Mouse (Mus musculus) forebrain, embryonic 10.5 days (tissue): ENCODE results near the gene Rps25. TPM values are rescaled to one million over a fixed set of nuclear protein-coding genes. Genes with fewer than 3 reads are reported as not detected.
"Not testable (repeated sequence)": the region's sequence is repeated elsewhere in the genome, so short reads cannot be mapped to it uniquely, and the experiment has no call there.

Source experiments
- DNase-seq: peaks from one replicate; pipeline ENCODE4 v3.0.0-alpha.2; 2017; ENCODE audit warnings: low spot score; ENCODE audit errors: extremely low spot score
- H3K27ac ChIP-seq: fragments of 300-500 bp; sonication (generic); 2 replicates; pipeline ENCODE4 v1.5.1; 2016; ENCODE audit warnings: mild to moderate bottlenecking
- H3K27me3 ChIP-seq: fragments of 300-500 bp; sonication (generic); 2 replicates; pipeline ENCODE4 v1.6.1; 2016; ENCODE audit warnings: mild to moderate bottlenecking; ENCODE audit not compliant: poor library complexity, severe bottlenecking
- H3K36me3 ChIP-seq: fragments of 300-500 bp; sonication (generic); replicated peaks from 2 replicates; pipeline ENCODE4 v1.6.1; 2016; ENCODE audit warnings: mild to moderate bottlenecking, moderate library complexity
- H3K4me1 ChIP-seq: fragments of 300-500 bp; sonication (generic); 2 replicates; pipeline ENCODE4 v1.6.1; 2016
- H3K4me3 ChIP-seq: fragments of 300-500 bp; sonication (generic); 2 replicates; pipeline ENCODE4 v1.5.1; 2016; ENCODE audit warnings: mild to moderate bottlenecking, moderate library complexity
- H3K9me3 ChIP-seq: fragments of 300-500 bp; sonication (generic); 2 replicates; pipeline ENCODE4 v1.6.1; 2016; ENCODE audit warnings: mild to moderate bottlenecking, moderate library complexity
- WGBS: fragments of 180-500 bp; shearing (Covaris S2); methylation state at CpG from one replicate; pipeline ENCODE4 v1.1.7; 2016; 5-methylcytosine and 5-hydroxymethylcytosine counted together
- microRNA-seq: library from miRNA; unstranded; fragments of <30 nt; microRNA quantifications from one replicate; pipeline ENCODE4, GENCODE M21; 2017
- polyA plus RNA-seq: library from polyadenylated mRNA; unstranded; fragments of >200 nt; fragmentation: Nextera tagmentation; extraction: Ambion mirVana; gene quantifications from 2 replicates; pipeline ENCODE4 v1.2.1, GENCODE M21; 2016

Gene Rps25
- polyA plus RNA-seq, 1 experiment from 2014 or later, result 2,069 TPM

DNA sequence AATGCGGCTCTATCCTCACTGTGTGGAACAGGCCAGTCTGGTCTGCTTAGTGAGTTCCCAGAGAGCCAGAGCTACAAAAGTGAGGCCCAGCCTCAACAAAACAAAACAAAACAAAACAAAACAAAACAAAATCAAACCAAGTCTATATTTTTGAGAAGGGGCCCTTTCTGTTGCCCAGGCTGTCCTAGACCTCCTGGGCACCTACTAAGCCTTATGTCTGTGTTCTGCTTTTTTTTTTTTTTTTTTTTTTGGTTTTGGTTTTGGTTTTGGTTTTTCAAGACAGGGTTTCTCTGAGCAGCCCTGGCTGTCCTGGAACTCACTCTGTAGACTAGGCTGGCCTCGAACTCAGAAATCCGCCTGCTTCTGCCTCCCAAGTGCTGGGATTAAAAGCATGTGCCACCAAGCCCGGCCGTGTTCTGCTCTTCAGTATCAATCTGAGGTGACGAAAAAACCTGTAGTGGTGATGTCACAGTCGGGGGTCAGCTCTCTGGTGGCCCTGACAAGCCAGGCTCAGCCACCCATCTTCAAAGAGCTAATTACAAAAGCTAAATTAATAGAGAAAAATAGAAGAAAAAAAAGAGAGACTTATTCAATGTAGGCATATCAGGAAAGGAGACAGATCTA is 37.6 kb downstream of the Rps25 start:
- not testable (repeated sequence) for H3K27me3 ChIP-seq
- 89% methylated on average over 7 of the region's 7 CpGs for WGBS

DNA sequence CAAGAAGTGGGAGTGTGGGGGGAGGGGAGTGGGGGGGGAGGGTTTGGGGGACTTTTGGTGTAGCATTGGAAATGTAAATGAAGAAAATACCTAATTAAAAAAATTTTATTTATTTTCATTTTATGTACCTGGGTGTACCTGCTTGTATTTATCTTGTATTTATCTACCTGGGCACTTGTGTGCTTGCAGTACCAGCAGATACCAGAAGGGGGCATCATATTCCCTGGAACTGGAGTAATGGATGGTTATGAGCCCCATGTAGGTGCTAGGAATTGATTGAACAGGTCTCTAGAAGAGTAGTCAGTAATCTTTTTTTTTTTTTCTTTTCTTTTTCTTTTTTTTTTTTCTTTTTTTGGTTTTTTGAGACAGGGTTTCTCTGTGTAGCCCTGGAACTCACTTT is 43.4 kb downstream of the Rps25 start:
- H3K27ac ChIP-seq, result no peak overlapping the region
- no peaks in the 10 kb centered on the region for H3K36me3 ChIP-seq
- no peak overlapping the region for H3K4me3 ChIP-seq
- peaks cover 20% of the 10 kb centered on the region for H3K4me1 ChIP-seq
- no peaks in the 10 kb centered on the region for H3K9me3 ChIP-seq
- DNase-seq, result no peak
- peaks cover 32% of the 10 kb centered on the region for H3K27me3 ChIP-seq

More for the DNA sequence above, 37.6 kb downstream of the Rps25 start:
- not testable (repeated sequence) for DNase-seq, H3K36me3 ChIP-seq, H3K4me3 ChIP-seq, H3K4me1 ChIP-seq, H3K27ac ChIP-seq, H3K9me3 ChIP-seq

DNA sequence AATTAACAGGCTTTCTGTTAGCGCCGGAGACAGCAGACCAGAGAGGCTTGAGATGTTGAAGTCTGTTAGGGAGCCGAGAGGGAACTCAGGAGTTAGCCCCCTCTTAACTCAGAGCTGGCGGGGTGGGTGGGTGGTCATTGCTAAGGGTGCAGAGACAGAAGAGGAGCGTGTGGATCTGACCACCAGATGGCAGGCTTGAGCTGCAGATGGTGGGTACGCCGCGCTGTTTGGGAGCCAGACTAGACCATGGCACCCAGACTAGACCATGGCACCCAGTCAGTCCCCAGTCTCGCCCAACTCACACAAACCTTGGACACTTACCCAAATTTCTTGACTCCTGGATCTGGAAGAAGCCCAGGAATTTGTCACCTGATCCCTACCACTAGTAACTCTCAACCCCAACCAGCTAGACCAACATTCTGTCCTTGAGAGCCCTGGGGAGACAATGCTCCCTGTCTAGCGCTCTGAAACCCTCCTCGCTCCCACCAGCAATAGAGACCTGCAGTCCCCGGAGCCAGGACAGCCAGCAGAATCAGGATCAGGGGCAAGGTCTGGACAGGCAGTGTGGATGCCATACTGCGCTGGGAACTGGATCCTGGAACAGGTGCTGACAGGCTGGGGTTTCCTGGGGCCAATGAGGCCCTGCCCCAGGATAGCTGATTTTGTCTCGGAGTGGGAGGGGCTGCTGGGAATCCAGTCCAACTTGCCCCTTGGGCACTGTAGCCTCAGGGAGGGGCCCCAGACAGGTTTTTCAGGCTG is 47.4 kb downstream of the Rps25 start:
- no peaks in the 10 kb centered on the region for H3K36me3 ChIP-seq
- H3K4me3 ChIP-seq, result no peak overlapping the region
- H3K4me1 ChIP-seq, result peaks cover 42% of the 10 kb centered on the region
- no peaks in the 10 kb centered on the region for H3K9me3 ChIP-seq
- peak; percentile 82 for DNase-seq
- peak overlapping the region; percentile 49; the same call in 1 of the 2 replicates for H3K27ac ChIP-seq
- peaks cover 51% of the 10 kb centered on the region for H3K27me3 ChIP-seq
- 11% methylated on average over 14 of the region's 14 CpGs for WGBS

DNA sequence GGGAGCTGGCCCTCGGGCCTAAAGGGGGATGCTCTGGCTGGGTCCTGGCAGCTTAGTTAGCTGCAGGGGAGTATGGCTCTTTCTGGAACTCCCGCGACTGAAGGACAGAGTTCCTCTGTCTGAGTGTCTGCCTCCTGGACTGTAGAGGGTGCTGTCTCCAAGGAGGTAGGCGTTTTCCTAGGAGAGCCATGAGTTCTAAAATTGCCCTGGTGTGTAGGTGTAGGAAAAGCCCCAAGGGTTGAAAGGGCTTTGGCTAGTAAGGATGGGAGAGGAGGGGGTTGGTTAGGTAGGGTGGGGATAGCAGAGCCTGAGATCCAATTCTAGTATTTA is 47.9 kb downstream of the Rps25 start, which contains the start of gene Upk2:
Gene Upk2, minus strand, starts transcription at position 86 of the 330 bp plus-strand sequence.
- DNase-seq, result peak; percentile 20
- peak within 1 kb of the TSS; percentile 49; the same call in 1 of the 2 replicates for H3K27ac ChIP-seq
- H3K9me3 ChIP-seq, result no peaks in the 10 kb centered on the region
- 12% methylated on average over 4 of the region's 4 CpGs for WGBS
- H3K36me3 ChIP-seq, result no peaks in the 10 kb centered on the region
- peaks cover 42% of the 10 kb centered on the region for H3K4me1 ChIP-seq
- no peak within 1 kb of the TSS for H3K4me3 ChIP-seq
- peaks cover 51% of the 10 kb centered on the region for H3K27me3 ChIP-seq

DNA sequence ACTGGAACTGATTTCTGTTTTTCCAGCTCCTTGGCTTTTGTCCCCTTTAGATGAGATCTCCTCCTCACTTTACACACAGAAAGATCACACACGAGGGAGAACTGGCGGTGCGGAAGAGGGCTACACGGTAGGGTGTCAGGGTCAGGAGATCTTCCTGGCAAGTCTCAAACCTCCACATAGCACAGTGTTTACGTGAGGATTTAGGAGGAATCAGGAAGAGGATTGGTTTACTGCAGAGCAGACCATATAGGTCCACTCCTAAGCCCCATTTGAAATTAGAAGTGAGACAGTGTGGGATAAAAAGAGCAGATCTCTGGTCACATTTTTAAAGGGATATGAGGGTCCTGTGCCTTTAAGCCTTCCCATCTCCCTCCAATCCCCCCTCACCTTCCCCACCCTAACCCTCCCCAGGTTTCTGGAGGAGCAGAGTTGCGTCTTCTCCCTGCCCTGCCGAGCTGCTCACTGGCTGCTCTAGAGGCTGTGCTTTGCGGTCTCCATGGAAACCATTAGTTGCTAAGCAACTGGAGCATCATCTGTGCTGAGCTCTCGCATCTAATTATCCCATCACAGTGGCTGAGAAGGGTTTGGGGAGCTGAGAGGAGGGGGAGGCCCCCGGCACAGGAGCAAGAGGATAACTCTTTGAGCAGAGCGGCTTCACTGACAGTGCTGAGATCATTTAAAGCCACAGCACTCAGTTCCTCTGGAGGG is 50.2 kb downstream of the Rps25 start:
- 4% methylated on average over 11 of the region's 11 CpGs for WGBS
- H3K4me1 ChIP-seq, result peaks cover 42% of the 10 kb centered on the region
- peak overlapping the region; percentile 22; the same call in 1 of the 2 replicates for H3K4me3 ChIP-seq
- H3K27me3 ChIP-seq, result peaks cover 51% of the 10 kb centered on the region
- peak; percentile 87 for DNase-seq
- peak overlapping the region; percentile 81 for H3K27ac ChIP-seq
- H3K9me3 ChIP-seq, result no peaks in the 10 kb centered on the region
- no peaks in the 10 kb centered on the region for H3K36me3 ChIP-seq

Small RNA genes lying within 50 kb of the gene (microRNA-seq; reads per million reads assigned to microRNA genes)
- gene Mir7085, result not detected

Other genes starting within 250 kb of the Rps25 start
- 21.3 and 23.8 TPM in 2 replicates for gene Cbl, start 173.1 kb upstream of the Rps25 start, polyA plus RNA-seq
- gene Ccdc153, start 166.5 kb upstream of the Rps25 start, polyA plus RNA-seq, result not detected in 2 replicates
- gene Pdzd3, start 155.7 kb upstream of the Rps25 start, polyA plus RNA-seq, result 0.06 TPM in 1 of 2 replicates, not detected in the other
- gene Nlrx1, start 138.5 kb upstream of the Rps25 start, polyA plus RNA-seq, result 2.8 and 2.9 TPM in 2 replicates
- gene Abcg4, start 118.5 kb upstream of the Rps25 start, polyA plus RNA-seq, result 5.3 and 7.2 TPM in 2 replicates
- gene Hinfp, start 101.5 kb upstream of the Rps25 start, polyA plus RNA-seq, result 32.8 and 33.0 TPM in 2 replicates
- gene C2cd2l, start 86.9 kb upstream of the Rps25 start, polyA plus RNA-seq, result 8.3 and 8.7 TPM in 2 replicates
- gene Dpagt1, start 81.1 kb upstream of the Rps25 start, polyA plus RNA-seq, result 48.0 and 49.3 TPM in 2 replicates
- 524 and 528 TPM in 2 replicates for gene H2afx, start 72.4 kb upstream of the Rps25 start, polyA plus RNA-seq
- gene Hmbs, start 62.9 kb upstream of the Rps25 start, polyA plus RNA-seq, result 196 and 210 TPM in 2 replicates
- 29.0 and 32.3 TPM in 2 replicates for gene Vps11, start 45.5 kb upstream of the Rps25 start, polyA plus RNA-seq
- 38.7 and 43.7 TPM in 2 replicates for gene Hyou1, start 27.6 kb upstream of the Rps25 start, polyA plus RNA-seq
- gene Slc37a4, start 10.3 kb upstream of the Rps25 start, polyA plus RNA-seq, result 18.8 and 19.4 TPM in 2 replicates
- gene Trappc4, start 461 bp downstream of the Rps25 start, polyA plus RNA-seq, result 181 and 189 TPM in 2 replicates
- 25.6 and 26.1 TPM in 2 replicates for gene Ccdc84, start 11.4 kb downstream of the Rps25 start, polyA plus RNA-seq
- not detected in 2 replicates for gene Foxr1, start 34.0 kb downstream of the Rps25 start, polyA plus RNA-seq
- gene Upk2, start 47.8 kb downstream of the Rps25 start, polyA plus RNA-seq, result not detected in 2 replicates
- 3.9 and 5.0 TPM in 2 replicates for gene Bcl9l, start 75.7 kb downstream of the Rps25 start, polyA plus RNA-seq
- gene Cxcr5, start 154.7 kb downstream of the Rps25 start, polyA plus RNA-seq, result 0.05 TPM in 1 of 2 replicates, not detected in the other
- gene Ddx6, start 197.8 kb downstream of the Rps25 start, polyA plus RNA-seq, result 20.3 and 21.0 TPM in 2 replicates